Mouse (Mus musculus) liver, embryonic 16.5 days (tissue): ENCODE data around the gene Pold4. TPM values are rescaled to one million over a fixed set of nuclear protein-coding genes. Genes with fewer than 3 reads are reported as not detected.

Experiments
- ATAC-seq: fragments of 200-750 bp; cut with Nextera tagmentation; 2 replicates; pipeline ENCODE4 v1.8.0; 2017; ENCODE audit warnings: low read depth, mild to moderate bottlenecking, moderate number of reproducible peaks, moderate library complexity
- H3K27ac ChIP-seq: fragments of 300-500 bp; sonication (generic); 2 replicates; pipeline ENCODE4 v1.5.1; 2014; ENCODE audit warnings: mild to moderate bottlenecking, low read length
- H3K27me3 ChIP-seq: fragments of 300-500 bp; sonication (generic); 2 replicates; pipeline ENCODE4 v1.6.1; 2014; ENCODE audit warnings: low read depth, low read length, mixed read lengths; ENCODE audit not compliant: control insufficient read depth, insufficient read depth
- H3K36me3 ChIP-seq: fragments of 300-500 bp; sonication (generic); 2 replicates; pipeline ENCODE4 v1.6.1; 2014; ENCODE audit warnings: mild to moderate bottlenecking; ENCODE audit not compliant: control insufficient read depth, insufficient read depth
- H3K4me1 ChIP-seq: fragments of 300-500 bp; sonication (generic); 2 replicates; pipeline ENCODE4 v1.6.1; 2014; ENCODE audit warnings: low read depth, low read length, mixed read lengths; ENCODE audit not compliant: control insufficient read depth
- H3K4me2 ChIP-seq: fragments of 300-500 bp; sonication (generic); 2 replicates; pipeline ENCODE4 v1.6.1; 2014; ENCODE audit warnings: low read depth, low read length, mixed read lengths
- H3K4me3 ChIP-seq: fragments of 300-500 bp; sonication (generic); 2 replicates; pipeline ENCODE4 v1.5.1; 2014; ENCODE audit warnings: low read depth, mild to moderate bottlenecking, low read length
- H3K9ac ChIP-seq: fragments of 300-500 bp; sonication (generic); 2 replicates; pipeline ENCODE4 v1.6.1; 2014; ENCODE audit warnings: low read depth, low read length
- H3K9me3 ChIP-seq: fragments of 300-500 bp; sonication (generic); replicated peaks from 2 replicates; pipeline ENCODE4 v1.6.1; 2016; ENCODE audit warnings: low read length; ENCODE audit not compliant: control insufficient read depth
- WGBS: fragments of 180-500 bp; shearing (Covaris S2); extraction: QIAGEN DNeasy Blood & Tissue Kit; methylation state at CpG from one replicate; pipeline ENCODE4 v1.1.7; 2014; ENCODE audit not compliant: insufficient replicate concordance; 5-methylcytosine and 5-hydroxymethylcytosine counted together
- polyA plus RNA-seq: library from polyadenylated mRNA; unstranded; fragments of >200 nt; fragmentation: Nextera tagmentation; extraction: Ambion mirVana; gene quantifications from 2 replicates; pipeline ENCODE4 v1.2.1, GENCODE M21; 2015

Pold4 gene
- polyA plus RNA-seq, 1 experiment from 2014 or later: 14.8 TPM

DNA sequence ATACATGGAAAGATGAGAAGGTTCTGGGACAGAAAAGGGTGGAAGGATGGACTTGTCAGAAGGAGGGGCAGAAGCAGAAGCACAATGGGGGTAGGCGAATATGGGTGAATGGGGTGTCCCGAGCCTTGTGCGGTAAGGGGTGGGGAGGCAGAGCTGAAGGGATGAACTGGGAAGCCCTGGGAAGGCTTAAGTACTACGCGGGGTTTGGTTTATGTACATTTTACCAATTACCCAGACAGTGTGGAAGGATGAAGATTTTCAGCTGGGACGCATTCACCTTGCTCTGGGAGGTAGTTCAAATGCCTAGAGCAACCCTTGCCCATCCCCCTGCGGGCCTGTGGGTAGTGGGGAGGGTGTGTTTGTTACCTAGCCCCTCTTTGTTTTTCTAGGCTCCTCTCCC lies 29.6 kb upstream of the Pold4 start:
- Histone ChIP-seq H3K4me3 (peak overlapping the region; percentile 75), H3K27me3 (peaks cover 8% of the 10 kb centered on the region), H3K36me3 (0 out of 2 replicates have a peak, but pooled peaks cover 4% of the 10 kb centered on the region), H3K9ac (peak overlapping the region; percentile 76; the same call in 1 of the 2 replicates), H3K27ac (peak overlapping the region; percentile 74; the same call in 1 of the 2 replicates), H3K4me1 (peaks cover 24% of the 10 kb centered on the region), H3K4me2 (peak overlapping the region; percentile 99), H3K9me3 (no peaks in the 10 kb centered on the region)
- 41% methylated on average over 7 of the region's 7 CpGs for WGBS
- no peak for ATAC-seq

DNA sequence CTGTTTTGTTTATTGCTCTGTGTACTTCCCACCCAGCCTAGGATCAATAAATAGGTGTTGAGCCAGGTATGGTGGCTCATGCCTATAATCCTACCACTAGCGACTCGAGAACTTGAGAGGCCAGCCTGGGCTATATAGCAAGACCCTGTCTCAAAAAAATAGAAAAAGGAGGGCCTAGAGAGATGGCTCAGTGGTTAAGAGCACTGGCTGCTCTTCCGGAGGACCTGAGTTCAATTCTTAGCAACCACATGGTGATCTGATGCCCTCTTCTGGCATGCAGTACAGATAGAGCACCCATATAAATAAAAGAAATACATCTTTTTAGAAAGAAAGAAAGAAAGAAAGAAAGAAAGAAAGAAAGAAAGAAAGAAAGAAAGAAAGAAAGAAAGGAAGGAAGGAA lies 28.6 kb upstream of the Pold4 start:
- peaks cover 21% of the 10 kb centered on the region for H3K4me1 ChIP-seq
- H3K36me3 ChIP-seq: 0 out of 2 replicates have a peak, but pooled peaks cover 2% of the 10 kb centered on the region
- H3K4me3 ChIP-seq: no peak overlapping the region
- no peak overlapping the region for H3K27ac ChIP-seq
- H3K9me3 ChIP-seq: no peaks in the 10 kb centered on the region
- H3K9ac ChIP-seq: no peak overlapping the region
- WGBS: 37% methylated on average over 3 of the region's 3 CpGs
- no peak overlapping the region for H3K4me2 ChIP-seq
- no peak for ATAC-seq
- peaks cover 8% of the 10 kb centered on the region for H3K27me3 ChIP-seq

DNA sequence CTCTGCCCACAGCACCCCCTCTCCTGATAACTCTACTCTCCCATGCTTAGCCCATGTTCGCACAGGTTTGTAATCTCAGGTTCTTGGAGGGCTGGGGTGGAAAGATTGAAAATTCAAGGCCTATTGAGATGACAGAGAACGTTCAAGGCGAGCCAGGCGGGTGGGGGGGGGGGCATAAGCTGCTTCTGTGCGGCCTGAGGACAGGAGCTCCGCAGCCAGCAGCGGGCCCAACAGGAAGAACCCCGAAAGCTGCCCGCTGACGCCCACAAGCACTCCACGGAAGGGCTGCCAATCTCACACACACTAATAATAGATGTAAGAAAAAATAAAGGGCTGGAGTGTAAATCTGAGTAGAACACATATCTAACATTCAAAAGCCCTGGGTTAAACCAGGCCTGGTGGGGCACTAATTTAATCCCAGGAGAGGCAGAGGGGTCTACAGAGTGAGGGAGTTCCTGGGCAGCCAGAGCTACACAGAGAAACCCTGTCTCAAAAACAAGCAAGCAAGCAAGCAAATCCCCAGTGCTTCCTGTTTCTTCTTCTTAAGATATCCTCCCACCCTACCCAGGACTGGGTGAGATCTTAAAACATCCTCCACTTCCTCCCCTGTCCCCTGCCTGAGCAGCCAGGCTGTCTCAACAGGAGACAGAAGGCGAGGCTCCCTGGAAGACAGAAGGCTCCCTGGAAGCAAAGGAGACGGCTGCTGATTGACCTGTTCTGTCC lies 27.9 kb upstream of the Pold4 start:
- Histone ChIP-seq H3K27me3 (peaks cover 8% of the 10 kb centered on the region), H3K36me3 (0 out of 2 replicates have a peak, but pooled peaks cover 2% of the 10 kb centered on the region), H3K4me3 (no peak overlapping the region), H3K4me2 (no peak overlapping the region), H3K9ac (no peak overlapping the region), H3K4me1 (peaks cover 21% of the 10 kb centered on the region), H3K9me3 (no peaks in the 10 kb centered on the region), H3K27ac (peak overlapping the region; percentile 61)
- WGBS: 22% methylated on average over 13 of the region's 13 CpGs
- ATAC-seq: no peak

DNA sequence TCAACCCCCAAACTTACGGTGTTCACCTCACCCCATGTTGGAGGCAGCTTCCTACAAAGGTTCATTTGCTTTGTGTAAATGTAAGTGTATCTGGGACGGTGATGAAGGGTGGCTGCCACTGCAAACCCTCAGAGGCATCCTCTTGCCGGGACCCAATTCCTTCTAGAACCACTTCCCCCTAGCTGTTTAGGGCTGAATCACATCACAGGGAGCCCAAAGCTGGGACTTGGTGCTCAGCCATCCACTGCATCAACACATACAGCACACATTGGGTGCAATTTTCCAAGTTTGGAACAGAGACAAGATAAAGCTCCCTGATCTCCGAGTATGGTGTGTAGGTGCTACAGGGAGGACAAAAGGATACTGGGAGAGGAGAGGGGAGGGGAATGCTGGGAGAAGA lies 26.8 kb upstream of the Pold4 start:
- whole genome bisulfite sequencing: 61% methylated on average over 4 of the region's 4 CpGs
- ATAC-seq: no peak
- no peak overlapping the region for H3K4me3 ChIP-seq
- no peak overlapping the region for H3K27ac ChIP-seq
- peaks cover 8% of the 10 kb centered on the region for H3K27me3 ChIP-seq
- no peaks in the 10 kb centered on the region for H3K9me3 ChIP-seq
- H3K9ac ChIP-seq: no peak overlapping the region
- peaks cover 19% of the 10 kb centered on the region for H3K4me1 ChIP-seq
- no peak overlapping the region for H3K4me2 ChIP-seq
- no peaks in the 10 kb centered on the region for H3K36me3 ChIP-seq

DNA sequence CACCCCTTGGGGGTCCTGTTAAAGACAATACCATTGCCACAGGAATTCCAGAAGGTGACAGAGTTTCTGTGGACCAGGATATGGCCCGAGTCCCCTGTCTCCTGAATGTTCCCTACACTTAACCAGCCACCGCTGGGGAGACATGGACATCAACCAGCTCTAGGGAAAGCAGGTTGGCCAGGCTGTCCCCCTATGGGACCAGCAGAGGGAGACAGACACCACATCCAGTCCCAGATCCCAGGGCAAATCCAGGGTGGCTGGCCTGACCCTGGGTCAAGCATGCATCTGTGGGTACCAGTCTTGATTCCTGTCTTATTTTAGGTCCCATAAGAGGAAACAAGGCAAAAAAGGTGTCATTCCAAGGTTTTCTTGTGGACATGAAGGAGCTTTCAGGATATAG lies 24.7 kb upstream of the Pold4 start:
- H3K9me3 ChIP-seq: no peaks in the 10 kb centered on the region
- H3K27ac ChIP-seq: no peak overlapping the region
- H3K27me3 ChIP-seq: peaks cover 21% of the 10 kb centered on the region
- no peak overlapping the region for H3K9ac ChIP-seq
- H3K36me3 ChIP-seq: no peaks in the 10 kb centered on the region
- 2% methylated on average over 2 of the region's 2 CpGs for WGBS
- H3K4me1 ChIP-seq: peaks cover 7% of the 10 kb centered on the region
- H3K4me3 ChIP-seq: no peak overlapping the region
- peak; percentile 59; the same call in 1 of the 2 replicates for ATAC-seq
- no peak overlapping the region for H3K4me2 ChIP-seq

DNA sequence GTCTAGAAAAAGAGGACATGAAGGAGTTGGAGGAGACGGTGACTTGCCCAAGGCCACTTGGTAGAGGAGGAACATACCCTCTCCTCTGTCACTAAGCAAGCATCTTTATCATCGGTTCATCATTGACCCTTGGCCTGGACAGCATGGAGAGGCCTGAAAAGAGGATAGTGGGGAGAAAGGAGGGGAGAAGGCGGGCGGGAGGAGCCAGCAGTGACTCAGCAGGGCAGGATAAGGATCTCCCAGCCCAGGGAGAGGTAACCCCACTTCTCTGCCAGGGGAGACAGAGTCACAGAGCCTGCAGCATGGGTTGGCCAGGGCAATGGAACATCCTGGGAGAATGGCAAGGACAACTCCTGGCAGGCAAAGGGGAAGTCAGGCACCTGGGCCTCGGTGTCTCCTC lies 23.1 kb upstream of the Pold4 start:
- no peak for ATAC-seq
- 50% methylated on average over 5 of the region's 5 CpGs for WGBS

DNA sequence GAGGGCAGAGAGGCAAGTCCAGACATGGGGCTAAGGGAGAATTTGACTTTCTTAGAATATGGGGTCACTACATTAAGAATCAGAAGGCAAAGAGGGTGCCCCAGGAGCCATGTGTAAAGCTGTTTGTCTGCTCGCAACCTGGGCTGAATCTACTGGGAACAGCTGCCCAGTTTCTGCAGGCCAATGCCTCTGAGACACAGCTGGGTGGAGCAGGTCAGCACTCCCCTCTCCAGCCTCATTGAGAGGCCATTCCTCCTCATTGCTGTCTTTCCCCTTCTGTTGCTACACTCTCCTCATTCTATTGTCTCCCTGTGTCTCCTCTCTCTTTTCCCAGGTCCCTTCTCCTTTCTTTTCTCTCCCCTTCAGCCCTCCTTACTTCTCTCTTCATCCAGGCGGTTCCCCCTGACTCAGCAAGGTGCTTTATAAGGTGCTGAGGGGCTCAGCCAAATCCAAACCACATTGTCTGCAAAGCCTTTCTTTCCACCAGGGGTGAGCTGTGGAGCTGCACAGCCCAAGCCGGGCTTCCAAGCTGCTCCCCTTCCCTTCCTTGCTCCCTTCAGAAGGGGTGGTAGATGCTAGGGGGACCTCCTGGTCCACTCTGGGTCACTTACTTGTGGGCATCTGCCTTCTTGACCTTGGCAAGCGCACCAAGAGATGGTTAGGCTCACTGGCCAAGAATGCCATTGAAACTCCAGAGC lies 19.7 kb upstream of the Pold4 start:
- 37% methylated on average over 4 of the region's 4 CpGs for WGBS
- Histone ChIP-seq H3K4me2 (no peak overlapping the region), H3K4me1 (peaks cover 16% of the 10 kb centered on the region), H3K4me3 (no peak overlapping the region), H3K27ac (no peak overlapping the region), H3K9ac (no peak overlapping the region), H3K36me3 (no peaks in the 10 kb centered on the region), H3K9me3 (no peaks in the 10 kb centered on the region), H3K27me3 (peaks cover 64% of the 10 kb centered on the region)
- ATAC-seq: no peak

More for the DNA sequence above, 23.1 kb upstream of the Pold4 start:
- peaks cover 37% of the 10 kb centered on the region for H3K27me3 ChIP-seq
- no peak overlapping the region for H3K4me2 ChIP-seq
- H3K9me3 ChIP-seq: no peaks in the 10 kb centered on the region
- H3K27ac ChIP-seq: no peak overlapping the region
- no peaks in the 10 kb centered on the region for H3K36me3 ChIP-seq
- peaks cover 6% of the 10 kb centered on the region for H3K4me1 ChIP-seq
- no peak overlapping the region for H3K4me3 ChIP-seq
- H3K9ac ChIP-seq: no peak overlapping the region

DNA sequence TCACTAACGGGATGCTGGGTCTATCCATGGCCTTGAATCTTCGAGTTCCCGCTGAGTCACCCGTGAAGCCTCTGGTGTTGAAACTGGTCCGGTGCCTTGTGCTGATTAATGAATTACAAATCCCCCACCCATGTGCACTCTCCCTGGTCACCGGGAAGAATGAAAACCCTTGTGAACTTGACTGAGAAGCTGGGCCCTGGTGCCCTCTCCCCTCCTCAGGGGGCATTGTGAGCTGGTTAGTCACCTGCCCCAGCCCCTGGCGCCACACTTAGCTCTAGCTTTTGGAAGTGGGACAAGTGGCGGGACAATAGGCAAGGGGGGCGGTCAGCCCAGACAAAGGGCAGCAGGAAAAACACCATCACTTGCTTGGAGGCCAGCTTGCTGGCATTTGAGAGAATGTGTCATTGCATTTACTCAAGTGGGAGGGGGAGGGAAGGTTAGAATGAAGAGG lies 18.1 kb upstream of the Pold4 start:
- Histone ChIP-seq H3K9ac (no peak overlapping the region), H3K4me3 (peak overlapping the region; percentile 59; the same call in 1 of the 2 replicates), H3K36me3 (no peaks in the 10 kb centered on the region), H3K4me2 (no peak overlapping the region), H3K27me3 (peaks cover 77% of the 10 kb centered on the region), H3K4me1 (peaks cover 16% of the 10 kb centered on the region), H3K9me3 (no peaks in the 10 kb centered on the region), H3K27ac (no peak overlapping the region)
- no peak for ATAC-seq
- WGBS: 6% methylated on average over 9 of the region's 9 CpGs
